Comparison of ENCODE assay signal across 10 mouse cellular contexts in genomic region chr16:84817423-84817822, GRCm38 (mm10). TPM values are rescaled to one million over a fixed set of nuclear protein-coding genes. Genes with fewer than 3 reads are reported as not detected.
A peak's percentile ranks its signal among the peaks of the same experiment; 100 is the strongest.
DNase-seq lines count a peak whose midpoint lies in the region; ATAC-seq and TF ChIP-seq lines count a peak whose summit lies in the region.
"Had no signal": no experiment of that assay in that cellular context is flagged by ENCODE, and none has a peak within 500 bp of the region (broad histone marks: within the 10 kb centered on the region; RNA-seq: fewer than 3 reads in every experiment).

No protein-coding gene starts in this region.

- no peak overlapping the region for H3K4me2 ChIP-seq in hindbrain, embryonic 12.5 days (replicated peaks)
- H3K4me2 ChIP-seq: heart, embryonic 15.5 days had no signal

- peaks cover 25% of the 10 kb centered on the region for H3K36me3 ChIP-seq in hindbrain, embryonic 12.5 days
- peaks cover 3% of the 10 kb centered on the region for H3K36me3 ChIP-seq in small intestine, adult 2 months (ENCODE audit: control insufficient read depth, insufficient read depth, low read length)
- H3K36me3 ChIP-seq: heart, embryonic 15.5 days had no signal

- WGBS in hindbrain, embryonic 12.5 days: 41% methylated on average over 7 of the region's 7 CpGs
- WGBS in small intestine, adult 2 months: 35% methylated on average over 7 of the region's 7 CpGs

- no peak overlapping the region for H3K27ac ChIP-seq in hindbrain, embryonic 12.5 days
- no peak overlapping the region for H3K27ac ChIP-seq in small intestine, adult 2 months (ENCODE audit: insufficient read depth, low read depth, low read length)
- H3K27ac ChIP-seq: heart, embryonic 15.5 days; macrophage had no signal

- TF ChIP-seq POLR2A in small intestine, adult 2 months (IDR thresholded peaks at IDR 0.05; ENCODE audit: low read depth, low read length): no peak

- no peaks in the 10 kb centered on the region for H3K27me3 ChIP-seq in hindbrain, embryonic 12.5 days
- H3K27me3 ChIP-seq in small intestine, adult 2 months (ENCODE audit: control insufficient read depth, insufficient read depth, low read length): no peaks in the 10 kb centered on the region
- H3K27me3 ChIP-seq: heart, embryonic 15.5 days had no signal

- H3K4me3 ChIP-seq in hindbrain, embryonic 12.5 days: no peak overlapping the region
- H3K4me3 ChIP-seq in small intestine, adult 2 months (ENCODE audit: low read depth, low read length): no peak overlapping the region
- H3K4me3 ChIP-seq: heart, embryonic 15.5 days had no signal

- no peak overlapping the region for H3K9ac ChIP-seq in hindbrain, embryonic 12.5 days
- H3K9ac ChIP-seq: heart, embryonic 15.5 days had no signal

- no peaks in the 10 kb centered on the region for H3K9me3 ChIP-seq in hindbrain, embryonic 12.5 days (replicated peaks)
- H3K9me3 ChIP-seq: heart, embryonic 15.5 days had no signal

- TF ChIP-seq CTCF in small intestine, adult 2 months (IDR thresholded peaks at IDR 0.05; ENCODE audit: extremely low read depth, insufficient read length, insufficient replicate concordance, low read depth, low read length): peak; percentile 30; the same call in 1 of the 2 replicates

- peak; percentile 88 for ATAC-seq in CD4-positive, CD25-positive, alpha-beta regulatory T cell, adult 4 months
- ATAC-seq in hindbrain, embryonic 12.5 days (ENCODE audit: low FRiP score): peak; percentile 77; the same call in 1 of the 2 replicates

- no peaks in the 10 kb centered on the region for H3K4me1 ChIP-seq in hindbrain, embryonic 12.5 days
- peaks cover 3% of the 10 kb centered on the region; the same call in 1 of the 2 replicates for H3K4me1 ChIP-seq in small intestine, adult 2 months (ENCODE audit: control insufficient read depth, insufficient read depth, insufficient read length, low read length)
- H3K4me1 ChIP-seq: heart, embryonic 15.5 days had no signal

- peak; percentile 24 for DNase-seq in kidney, adult 18-20 months
- no peak for DNase-seq in kidney, adult 11 months
- DNase-seq in adrenal gland, postnatal 36 days: peak; percentile 11 to 59
- peak; percentile 47 for DNase-seq in lung, postnatal 14 days
- DNase-seq in cerebellum, adult 9-11 months: no peak

RNA-seq across cellular contexts. Expression of gene Gabpa, which starts 17.3 kb away (rescaled TPM):
- 10 to 100 TPM; 18.1 to 19.2 TPM for polyA plus RNA-seq in CD4-positive, CD25-positive, alpha-beta regulatory T cell, adult 4 months (2017; shearing (Covaris generic))
- total RNA-seq in adrenal gland, postnatal 36 days (2021): 10 to 100 TPM; 37.7 to 46.1 TPM
- 36.9 and 38.1 TPM in 2 replicates for polyA plus RNA-seq in hindbrain, embryonic 12.5 days (2016; fragmentation: Nextera tagmentation; extraction: Ambion mirVana)
- polyA plus RNA-seq in small intestine, adult 2 months (2012; rRNA removed): 1.9 and 4.9 TPM in 2 replicates

RNA-seq across cellular contexts. Expression of gene Atp5j, which starts 18.0 kb away (rescaled TPM):
- 100 to 1,000 TPM; 385 to 522 TPM for polyA plus RNA-seq in CD4-positive, CD25-positive, alpha-beta regulatory T cell, adult 4 months (2017; shearing (Covaris generic))
- total RNA-seq in adrenal gland, postnatal 36 days (2021): 100 to 1,000 TPM; 463 to 544 TPM
- polyA plus RNA-seq in hindbrain, embryonic 12.5 days (2016; fragmentation: Nextera tagmentation; extraction: Ambion mirVana): 660 and 698 TPM in 2 replicates
- polyA plus RNA-seq in small intestine, adult 2 months (2012; rRNA removed): 90.0 and 123 TPM in 2 replicates

RNA-seq across cellular contexts. Expression of gene Jam2, which starts 43.5 kb away (rescaled TPM):
- polyA plus RNA-seq in CD4-positive, CD25-positive, alpha-beta regulatory T cell, adult 4 months (2017; shearing (Covaris generic)): under 1 TPM; 0.19 to 0.43 TPM
- total RNA-seq in adrenal gland, postnatal 36 days (2021): 10 to 100 TPM in 1 of 2 experiments, 1 to 10 TPM in 1; 9.0 to 12.6 TPM
- polyA plus RNA-seq in hindbrain, embryonic 12.5 days (2016; fragmentation: Nextera tagmentation; extraction: Ambion mirVana): 45.3 and 47.8 TPM in 2 replicates
- polyA plus RNA-seq in small intestine, adult 2 months (2012; rRNA removed): 1.7 and 2.8 TPM in 2 replicates
- polyA plus RNA-seq: macrophage had no signal

Comparison
In these comparisons a context has a peak if more than half of its experiments do, and no peak if none do; other contexts are left out.
1. DNase-seq: peak in kidney, adult 18-20 months (single experiment), adrenal gland, postnatal 36 days (2 of 2) and lung, postnatal 14 days (single experiment); none in kidney, adult 11 months (single experiment) and cerebellum, adult 9-11 months (single experiment).
2. RNA of gene Jam2, which starts 43.5 kb away (polyA plus RNA-seq): 45.3 to 47.8 TPM in hindbrain, embryonic 12.5 days; 1.7 to 2.8 TPM in small intestine, adult 2 months and 0.19 to 0.43 TPM in CD4-positive, CD25-positive, alpha-beta regulatory T cell, adult 4 months; every median in the first group is over 10 times any median in the second.